Mouse (Mus musculus) liver, embryonic 13.5 days (tissue): ENCODE data around the gene Mical3. TPM values are rescaled to one million over a fixed set of nuclear protein-coding genes. Genes with fewer than 3 reads are reported as not detected.
"Not testable (repeated sequence)": the region's sequence is repeated elsewhere in the genome, so short reads cannot be mapped to it uniquely, and the experiment has no call there.

Source experiments
- ATAC-seq: fragments of 200-750 bp; cut with Nextera tagmentation; 2 replicates; pipeline ENCODE4 v1.8.0; 2017; ENCODE audit warnings: low read depth, mild to moderate bottlenecking, moderate number of reproducible peaks, moderate library complexity
- DNase-seq: peaks from one replicate; pipeline ENCODE4 v3.0.0; 2022
- H3K27ac ChIP-seq: fragments of 300-500 bp; sonication (generic); 2 replicates; pipeline ENCODE4 v1.5.1; 2015; ENCODE audit warnings: moderate library complexity, mild to moderate bottlenecking, inconsistent platforms
- H3K27me3 ChIP-seq: fragments of 300-500 bp; sonication (generic); 2 replicates; pipeline ENCODE4 v1.6.1; 2015; ENCODE audit warnings: mild to moderate bottlenecking, inconsistent platforms
- H3K36me3 ChIP-seq: fragments of 300-500 bp; sonication (generic); 2 replicates; pipeline ENCODE4 v1.6.1; 2015; ENCODE audit warnings: mild to moderate bottlenecking, inconsistent platforms
- H3K4me1 ChIP-seq: fragments of 300-500 bp; sonication (generic); replicated peaks from 2 replicates; pipeline ENCODE4 v1.6.1; 2015; ENCODE audit warnings: inconsistent platforms
- H3K4me2 ChIP-seq: fragments of 300-500 bp; sonication (generic); 2 replicates; pipeline ENCODE4 v1.6.1; 2015; ENCODE audit warnings: inconsistent platforms, mild to moderate bottlenecking, moderate library complexity
- H3K4me3 ChIP-seq: fragments of 300-500 bp; sonication (generic); replicated peaks from 2 replicates; pipeline ENCODE4 v1.5.1; 2015; ENCODE audit warnings: mild to moderate bottlenecking, inconsistent platforms
- H3K9ac ChIP-seq: fragments of 300-500 bp; sonication (generic); 2 replicates; pipeline ENCODE4 v1.6.1; 2015; ENCODE audit warnings: mild to moderate bottlenecking, inconsistent platforms
- H3K9me3 ChIP-seq: fragments of 300-500 bp; sonication (generic); replicated peaks from 2 replicates; pipeline ENCODE4 v1.6.1; 2016; ENCODE audit warnings: inconsistent platforms
- WGBS: fragments of 180-500 bp; shearing (Covaris S2); methylation state at CpG from one replicate; pipeline ENCODE4 v1.1.7; 2015; ENCODE audit not compliant: insufficient replicate concordance; 5-methylcytosine and 5-hydroxymethylcytosine counted together
- polyA plus RNA-seq: library from polyadenylated mRNA; unstranded; fragments of >200 nt; fragmentation: Nextera tagmentation; extraction: Ambion mirVana; gene quantifications from 2 replicates; pipeline ENCODE4 v1.2.1, GENCODE M21; 2015

The Mical3 gene
- polyA plus RNA-seq, 1 experiment from 2014 or later: 9.9 TPM

GRCm38 (mm10) chr6:120907876-120908597 lies 222.8 kb downstream of the Mical3 start:
- not testable (repeated sequence) for DNase-seq, H3K27ac ChIP-seq, H3K9me3 ChIP-seq, H3K27me3 ChIP-seq, H3K36me3 ChIP-seq, H3K9ac ChIP-seq, H3K4me3 ChIP-seq, ATAC-seq, H3K4me2 ChIP-seq
- peaks cover 46% of the 10 kb centered on the region for H3K4me1 ChIP-seq
- WGBS: 71% methylated on average over 10 of the region's 10 CpGs

- whole genome bisulfite sequencing: 85% methylated on average over 6 of the region's 6 CpGs
- Histone ChIP-seq H3K27ac (no peak overlapping the region), H3K4me2 (no peak overlapping the region), H3K4me3 (no peak overlapping the region), H3K9ac (no peak overlapping the region), H3K27me3 (no peaks in the 10 kb centered on the region), H3K36me3 (peaks cover 10% of the 10 kb centered on the region; the same call in 1 of the 2 replicates), H3K9me3 (no peaks in the 10 kb centered on the region), H3K4me1 (peaks cover 41% of the 10 kb centered on the region)
- ATAC-seq (no peak), DNase-seq (no peak)
Measured at GRCm38 (mm10) chr6:120906521-120906920, 224.3 kb downstream of the Mical3 start.

- Histone ChIP-seq H3K36me3 (peaks cover 14% of the 10 kb centered on the region; the same call in 1 of the 2 replicates), H3K27ac (0 out of 2 replicates have a peak overlapping the region, but pooled peaks have one; percentile 48), H3K9me3 (no peaks in the 10 kb centered on the region), H3K9ac (no peak overlapping the region), H3K4me2 (no peak overlapping the region), H3K4me3 (no peak overlapping the region), H3K27me3 (no peaks in the 10 kb centered on the region), H3K4me1 (peaks cover 33% of the 10 kb centered on the region)
- no peak for DNase-seq
- 76% methylated on average over 5 of the region's 5 CpGs for WGBS
- ATAC-seq: no peak
Measured at GRCm38 (mm10) chr6:120905111-120905510, 225.7 kb downstream of the Mical3 start.

- Histone ChIP-seq H3K4me3 (no peak overlapping the region), H3K27me3 (no peaks in the 10 kb centered on the region), H3K4me1 (peaks cover 33% of the 10 kb centered on the region), H3K4me2 (no peak overlapping the region), H3K9me3 (no peaks in the 10 kb centered on the region), H3K36me3 (peaks cover 22% of the 10 kb centered on the region; the same call in 1 of the 2 replicates), H3K27ac (peak overlapping the region; percentile 48), H3K9ac (no peak overlapping the region)
- no peak for ATAC-seq
- 65% methylated on average over 11 of the region's 11 CpGs for WGBS
- no peak for DNase-seq
Measured at GRCm38 (mm10) chr6:120903961-120904360, 226.8 kb downstream of the Mical3 start.

GRCm38 (mm10) chr6:120903450-120903912 lies 227.3 kb downstream of the Mical3 start:
- Histone ChIP-seq H3K9ac (no peak overlapping the region), H3K9me3 (no peaks in the 10 kb centered on the region), H3K27ac (peak overlapping the region; percentile 48; the same call in 1 of the 2 replicates), H3K4me1 (peaks cover 33% of the 10 kb centered on the region), H3K4me3 (no peak overlapping the region), H3K27me3 (no peaks in the 10 kb centered on the region), H3K36me3 (peaks cover 27% of the 10 kb centered on the region; the same call in 1 of the 2 replicates), H3K4me2 (no peak overlapping the region)
- peak; percentile 43 for DNase-seq
- ATAC-seq: peak; percentile 70
- 37% methylated on average over 5 of the region's 5 CpGs for WGBS

GRCm38 (mm10) chr6:120901776-120902645 lies 228.8 kb downstream of the Mical3 start:
- Histone ChIP-seq H3K4me2 (no peak overlapping the region), H3K9me3 (no peaks in the 10 kb centered on the region), H3K4me1 (peaks cover 33% of the 10 kb centered on the region), H3K27ac (no peak overlapping the region), H3K4me3 (no peak overlapping the region), H3K36me3 (peaks cover 32% of the 10 kb centered on the region; the same call in 1 of the 2 replicates), H3K27me3 (no peaks in the 10 kb centered on the region), H3K9ac (no peak overlapping the region)
- no peak for ATAC-seq
- no peak for DNase-seq
- 68% methylated on average over 14 of the region's 14 CpGs for WGBS

GRCm38 (mm10) chr6:120898188-120898833 lies 232.5 kb downstream of the Mical3 start:
- 66% methylated on average over 6 of the region's 6 CpGs for WGBS
- DNase-seq (no peak), ATAC-seq (peak; percentile 5; the same call in 1 of the 2 replicates)
- Histone ChIP-seq H3K27me3 (no peaks in the 10 kb centered on the region), H3K4me1 (peaks cover 15% of the 10 kb centered on the region; the same call in 1 of the 2 replicates), H3K9ac (no peak overlapping the region), H3K4me2 (no peak overlapping the region), H3K4me3 (no peak overlapping the region), H3K27ac (no peak overlapping the region), H3K9me3 (no peaks in the 10 kb centered on the region), H3K36me3 (peaks cover 62% of the 10 kb centered on the region)

GRCm38 (mm10) chr6:120894524-120894923 lies 236.3 kb downstream of the Mical3 start:
- ATAC-seq (no peak), DNase-seq (no peak)
- no peak overlapping the region for H3K4me2 ChIP-seq
- no peaks in the 10 kb centered on the region for H3K27me3 ChIP-seq
- H3K4me1 ChIP-seq: no peaks in the 10 kb centered on the region
- peaks cover 90% of the 10 kb centered on the region for H3K36me3 ChIP-seq
- H3K4me3 ChIP-seq: no peak overlapping the region
- H3K9ac ChIP-seq: no peak overlapping the region
- WGBS: 80% methylated on average over 9 of the region's 9 CpGs
- H3K27ac ChIP-seq: no peak overlapping the region
- H3K9me3 ChIP-seq: no peaks in the 10 kb centered on the region

- Histone ChIP-seq H3K9ac (no peak overlapping the region), H3K36me3 (peaks cover 92% of the 10 kb centered on the region), H3K4me1 (no peaks in the 10 kb centered on the region), H3K4me3 (no peak overlapping the region), H3K4me2 (no peak overlapping the region), H3K27ac (no peak overlapping the region), H3K27me3 (no peaks in the 10 kb centered on the region), H3K9me3 (no peaks in the 10 kb centered on the region)
- DNase-seq (no peak), ATAC-seq (no peak)
- 86% methylated on average over 9 of the region's 9 CpGs for WGBS
Measured at GRCm38 (mm10) chr6:120894089-120894488, 236.7 kb downstream of the Mical3 start.

GRCm38 (mm10) chr6:120886696-120887095 lies 244.1 kb downstream of the Mical3 start:
- H3K4me2 ChIP-seq: no peak overlapping the region
- ATAC-seq: no peak
- WGBS: 90% methylated on average over 17 of the region's 17 CpGs
- DNase-seq: no peak
- no peak overlapping the region for H3K4me3 ChIP-seq
- H3K9ac ChIP-seq: no peak overlapping the region
- no peaks in the 10 kb centered on the region for H3K27me3 ChIP-seq
- H3K27ac ChIP-seq: no peak overlapping the region
- no peaks in the 10 kb centered on the region for H3K9me3 ChIP-seq
- H3K4me1 ChIP-seq: no peaks in the 10 kb centered on the region
- H3K36me3 ChIP-seq: peaks cover 96% of the 10 kb centered on the region

GRCm38 (mm10) chr6:120884436-120884835 lies 246.4 kb downstream of the Mical3 start:
- 88% methylated on average over 6 of the region's 6 CpGs for WGBS
- ATAC-seq: no peak
- H3K27ac ChIP-seq: no peak overlapping the region
- no peak overlapping the region for H3K4me3 ChIP-seq
- no peak overlapping the region for H3K4me2 ChIP-seq
- H3K27me3 ChIP-seq: no peaks in the 10 kb centered on the region
- DNase-seq: no peak
- H3K9me3 ChIP-seq: no peaks in the 10 kb centered on the region
- no peaks in the 10 kb centered on the region; the same call in 1 of the 2 replicates for H3K4me1 ChIP-seq
- H3K36me3 ChIP-seq: peaks cover 96% of the 10 kb centered on the region
- no peak overlapping the region for H3K9ac ChIP-seq
